Mouse (Mus musculus): Measurements from ENCODE around the gene Rpn2.

The Rpn2 gene

DNA sequence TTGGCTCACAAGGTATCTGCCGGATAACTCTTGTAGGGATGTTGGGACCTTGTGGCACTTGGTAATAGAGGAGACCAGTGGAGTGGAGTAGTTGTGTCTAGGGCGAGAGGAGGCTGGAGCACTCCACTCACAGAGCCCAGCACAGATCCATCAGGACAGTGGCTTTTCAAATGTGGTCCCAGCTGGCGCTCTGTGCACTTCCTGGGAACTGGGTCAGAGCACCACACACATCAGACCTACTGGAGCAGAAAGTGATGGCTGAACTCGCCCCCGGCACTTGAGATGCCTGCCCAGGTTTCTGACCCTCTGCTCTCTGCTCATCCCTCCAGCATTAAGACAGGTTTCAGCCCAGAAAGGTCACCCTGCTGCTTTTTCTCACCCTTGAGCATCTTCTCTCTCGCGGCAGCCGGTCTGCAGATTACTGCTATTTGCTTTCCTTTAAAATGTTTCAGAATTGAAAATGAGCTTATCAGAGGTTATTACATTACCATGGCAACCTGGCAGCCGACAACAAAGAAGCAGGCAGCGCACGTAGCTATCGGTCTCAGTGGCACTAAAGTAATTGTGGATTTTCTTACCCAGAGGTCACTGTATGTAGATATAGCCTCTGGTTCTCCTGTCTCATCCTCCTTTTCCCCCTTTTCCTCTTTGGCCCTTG, 70.4 kb downstream of the Rpn2 start:
- no peak for DNase-seq (ENCODE audit: low read depth, low spot score)

DNA sequence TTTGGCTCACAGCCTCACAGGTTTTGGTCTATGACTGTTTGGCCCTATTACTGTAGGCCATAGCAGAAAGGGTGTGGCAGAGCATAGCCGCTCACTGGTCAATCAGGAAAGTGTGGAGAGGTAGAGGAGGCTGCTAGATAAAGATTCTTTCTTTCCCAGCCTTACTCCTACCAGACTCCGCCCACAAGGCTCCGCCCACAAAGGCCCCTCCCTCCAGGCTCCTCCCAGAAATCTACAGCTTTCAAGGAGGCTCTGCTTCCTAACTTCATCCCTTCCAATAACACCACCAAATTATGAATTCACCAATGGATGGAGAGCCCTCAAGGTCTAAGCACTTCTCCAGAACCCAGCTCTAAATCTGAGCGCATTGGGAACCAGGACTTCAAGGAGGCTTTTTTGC, 74.4 kb downstream of the Rpn2 start:
- no peak for DNase-seq (ENCODE audit: low read depth, low spot score)

- DNase-seq (ENCODE audit: low read depth, low spot score) = no peak
These were observed 75.3 kb downstream of the Rpn2 start for GRCm38 (mm10) chr2:157354106-157354505.

DNA sequence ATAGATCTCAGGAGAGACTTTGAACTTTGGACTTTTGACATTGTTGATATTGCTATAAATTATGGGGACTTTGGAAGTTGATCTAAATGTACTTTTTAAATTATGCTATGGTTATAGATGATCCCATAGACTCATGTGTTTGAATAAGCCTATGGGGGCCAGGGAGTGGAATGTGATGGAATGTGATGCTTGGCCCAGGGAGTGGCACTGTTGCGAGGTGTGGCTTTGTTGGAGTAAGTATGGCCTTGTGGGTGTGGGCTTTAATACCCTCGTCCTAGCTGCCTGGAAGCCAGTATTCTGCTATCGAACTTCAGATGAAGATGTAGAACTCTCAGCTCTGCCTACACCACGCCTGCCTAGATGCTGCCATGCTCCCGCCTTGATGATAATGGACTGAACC, 81.2 kb downstream of the Rpn2 start:
- DNase-seq (ENCODE audit: low read depth, low spot score) = no peak

DNA sequence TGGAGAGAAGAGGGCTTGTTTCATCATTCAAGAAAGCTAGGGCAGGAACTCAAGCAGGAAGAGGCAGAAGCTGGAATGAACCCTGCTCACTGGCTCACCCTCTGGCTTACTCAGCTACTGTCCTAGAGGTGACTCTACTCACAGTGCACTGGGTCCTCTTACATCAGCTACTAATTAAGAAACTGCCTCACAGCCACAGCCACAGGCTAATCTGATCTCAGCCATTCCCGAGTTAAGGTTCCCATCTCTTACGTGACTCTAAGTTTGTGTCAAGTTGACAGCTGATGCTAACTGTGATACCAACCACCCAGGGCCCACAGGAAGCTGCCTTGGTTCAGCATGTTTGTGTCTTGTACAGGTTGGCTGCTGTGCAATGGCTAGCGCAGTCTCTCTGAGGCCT, 84.2 kb downstream of the Rpn2 start:
- no peak for DNase-seq (ENCODE audit: low read depth, low spot score)

DNA sequence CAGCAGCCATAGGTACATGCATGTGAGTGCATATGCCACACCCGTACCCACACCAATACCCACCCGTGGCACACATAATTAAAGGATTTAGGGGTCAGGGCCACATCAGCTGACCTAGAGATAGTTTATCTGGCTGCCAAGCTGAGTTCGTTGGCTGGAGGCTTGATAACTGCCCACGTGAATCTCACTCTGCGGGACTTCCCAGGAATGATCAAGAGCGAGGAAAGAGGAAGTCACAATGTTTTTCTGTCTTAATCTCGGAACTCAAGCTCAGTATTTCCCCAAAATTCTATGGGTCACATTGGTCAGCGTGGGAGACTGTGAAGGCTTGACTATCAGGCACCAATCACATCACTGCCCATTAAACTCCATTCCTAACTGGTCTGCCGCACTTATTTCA, 87.9 kb downstream of the Rpn2 start:
- no peak for DNase-seq (ENCODE audit: low read depth, low spot score)

GRCm38 (mm10) chr2:157367184-157367893, 88.5 kb downstream of the Rpn2 start, which contains the start of gene Manbal:
Manbal (plus strand) TSS chr2:157367594.
- DNase-seq (ENCODE audit: low read depth, low spot score) = peak; percentile 80

DNA sequence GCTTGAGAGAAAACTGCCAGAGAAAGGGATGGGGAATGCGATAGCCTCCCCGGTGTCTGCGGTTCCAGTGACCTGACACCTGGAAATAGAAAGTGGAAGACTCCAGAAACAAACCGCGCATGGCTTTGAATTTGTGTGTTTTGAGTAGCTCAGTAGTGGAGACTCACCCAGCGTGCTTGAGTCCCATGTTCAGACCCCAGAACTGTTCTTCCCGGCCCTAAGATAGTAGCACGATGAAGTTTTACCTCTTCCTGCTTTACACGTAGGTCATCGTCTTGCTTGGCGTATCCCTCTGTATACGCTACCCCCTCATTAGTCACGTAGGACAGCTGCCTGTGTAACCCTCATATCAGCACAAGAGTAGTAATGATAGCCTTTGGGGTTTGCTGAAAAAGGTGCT, 89.2 kb downstream of the Rpn2 start:
- no peak for DNase-seq (ENCODE audit: low read depth, low spot score)

- no peak for DNase-seq (ENCODE audit: low read depth, low spot score)
These were observed 92.9 kb downstream of the Rpn2 start for GRCm38 (mm10) chr2:157371696-157372095.

GRCm38 (mm10) chr2:157373681-157374080, 94.9 kb downstream of the Rpn2 start:
- DNase-seq (ENCODE audit: low read depth, low spot score) = no peak

DNA sequence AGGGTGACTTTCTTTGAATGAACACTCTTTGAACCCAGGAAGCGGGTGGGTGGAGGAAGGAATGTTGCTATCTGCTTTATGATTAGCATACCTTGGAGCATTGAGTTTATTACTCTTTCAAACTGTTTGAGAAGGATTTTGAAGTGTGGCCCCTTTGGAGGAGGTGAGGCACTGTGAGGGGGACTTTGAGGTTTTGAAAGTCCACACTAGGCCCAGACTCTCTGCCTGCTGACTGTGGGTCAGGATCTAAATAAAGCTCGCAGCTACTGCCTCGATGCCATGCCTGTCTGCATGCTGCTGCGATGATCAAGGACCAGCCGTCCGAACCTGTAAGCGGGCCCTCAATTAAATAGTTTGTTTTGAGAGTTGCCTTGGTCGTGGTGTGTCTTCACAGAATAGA, 96.2 kb downstream of the Rpn2 start:
- DNase-seq (ENCODE audit: low read depth, low spot score) = no peak

Measured in retina, adult 2 months (tissue).